Mouse (Mus musculus) thymus, adult 2 months (tissue): ENCODE data around the gene Dusp1. TPM values are rescaled to one million over a fixed set of nuclear protein-coding genes. Genes with fewer than 3 reads are reported as not detected.

Experiments used
- DNase-seq: peaks from one replicate; pipeline ENCODE4 v3.0.0; 2021
- H3K27ac ChIP-seq: fragments of 200-500 bp; 2 replicates; pipeline ENCODE4 v1.5.1; 2012; ENCODE audit warnings: low read length, control low read depth; ENCODE audit not compliant: control insufficient read depth, insufficient read depth
- H3K27me3 ChIP-seq: fragments of 200-500 bp; 2 replicates; pipeline ENCODE4 v1.6.1; 2012; ENCODE audit warnings: mild to moderate bottlenecking, low read length, moderate library complexity, mixed read lengths; ENCODE audit not compliant: control insufficient read depth, insufficient read depth
- H3K36me3 ChIP-seq: fragments of 200-500 bp; 2 replicates; pipeline ENCODE4 v1.6.1; 2012; ENCODE audit warnings: mild to moderate bottlenecking, low read length, moderate library complexity; ENCODE audit not compliant: control insufficient read depth, insufficient read depth
- H3K4me1 ChIP-seq: fragments of 200-500 bp; replicated peaks from 2 replicates; pipeline ENCODE4 v1.6.1; 2012; ENCODE audit warnings: low read length; ENCODE audit not compliant: control insufficient read depth, insufficient read depth
- H3K4me3 ChIP-seq: fragments of 200-500 bp; 2 replicates; pipeline ENCODE4 v1.5.1; 2012; ENCODE audit warnings: mild to moderate bottlenecking, low read length, control low read depth, moderate library complexity; ENCODE audit not compliant: control insufficient read depth, insufficient read depth
- CTCF ChIP-seq: fragments of 200-500 bp; IDR thresholded peaks from 2 replicates; pipeline ENCODE4 v1.5.1; 2012; ENCODE audit warnings: mild to moderate bottlenecking, control low read depth, low read length, moderate library complexity, borderline replicate concordance; ENCODE audit not compliant: control insufficient read depth, poor library complexity, insufficient read depth; ENCODE audit errors: extremely low read depth
- POLR2A ChIP-seq: fragments of 200-500 bp; IDR thresholded peaks from 2 replicates; pipeline ENCODE4 v1.6.1; 2012; ENCODE audit warnings: mild to moderate bottlenecking, low read length, control low read depth, moderate library complexity; ENCODE audit not compliant: control insufficient read depth, poor library complexity, insufficient read depth; ENCODE audit errors: extremely low read depth
- WGBS: fragments of 180-500 bp; shearing (Covaris S2); methylation state at CpG from one replicate; pipeline ENCODE4 v1.1.7; 2018; 5-methylcytosine and 5-hydroxymethylcytosine counted together
- polyA plus RNA-seq: library from polyadenylated mRNA; depleted of rRNA; stranded (reverse); fragments of >200 nt; gene quantifications from 2 replicates; pipeline ENCODE4 v1.2.3, GENCODE M21; 2012

The Dusp1 gene
- polyA plus RNA-seq, 1 experiment: 59.3 TPM

- DNase-seq: peak; percentile 94
- WGBS: under 1% methylated on average over 58 of the region's 58 CpGs
- H3K36me3 ChIP-seq: no peaks in the 10 kb centered on the region
- TF ChIP-seq POLR2A (peak; percentile 98), CTCF (no peak)
- H3K27ac ChIP-seq: peak overlapping the region; percentile 76
- no peaks in the 10 kb centered on the region for H3K27me3 ChIP-seq
- H3K4me3 ChIP-seq: peak overlapping the region; percentile 69
- H3K4me1 ChIP-seq: peaks cover 33% of the 10 kb centered on the region
Measured at GRCm38 (mm10) chr17:26508345-26508960, 53.5 kb downstream of the Dusp1 start.

GRCm38 (mm10) chr17:26507966-26508344, 54.0 kb downstream of the Dusp1 start:
- H3K27me3 ChIP-seq: no peaks in the 10 kb centered on the region
- H3K4me1 ChIP-seq: peaks cover 35% of the 10 kb centered on the region
- peak overlapping the region; percentile 75 for H3K27ac ChIP-seq
- peak overlapping the region; percentile 62 for H3K4me3 ChIP-seq
- WGBS: under 1% methylated on average over 46 of the region's 46 CpGs
- no peaks in the 10 kb centered on the region for H3K36me3 ChIP-seq
- TF ChIP-seq POLR2A: no peak
- peak; percentile 63 for TF ChIP-seq CTCF
- DNase-seq: no peak

GRCm38 (mm10) chr17:26506997-26507871, 54.7 kb downstream of the Dusp1 start:
- DNase-seq: peak; percentile 69

GRCm38 (mm10) chr17:26506031-26506641, 55.8 kb downstream of the Dusp1 start:
- no peak overlapping the region for H3K4me3 ChIP-seq
- H3K36me3 ChIP-seq: no peaks in the 10 kb centered on the region
- H3K27ac ChIP-seq: no peak overlapping the region
- TF ChIP-seq POLR2A (no peak), CTCF (no peak)
- H3K4me1 ChIP-seq: peaks cover 41% of the 10 kb centered on the region
- 86% methylated on average over 14 of the region's 14 CpGs for WGBS
- no peaks in the 10 kb centered on the region for H3K27me3 ChIP-seq
- no peak for DNase-seq

More at GRCm38 (mm10) chr17:26506997-26507871, 54.7 kb downstream of the Dusp1 start:
- no peaks in the 10 kb centered on the region for H3K27me3 ChIP-seq
- TF ChIP-seq POLR2A: 0 out of 2 replicates have a peak, but pooled peaks have one; percentile 17
- no peak for TF ChIP-seq CTCF
- H3K27ac ChIP-seq: peak overlapping the region; percentile 75
- 27% methylated on average over 24 of the region's 24 CpGs for WGBS
- peak overlapping the region; percentile 62 for H3K4me3 ChIP-seq
- peaks cover 41% of the 10 kb centered on the region for H3K4me1 ChIP-seq
- no peaks in the 10 kb centered on the region for H3K36me3 ChIP-seq

- Histone ChIP-seq H3K27ac (no peak overlapping the region), H3K4me3 (no peak overlapping the region), H3K4me1 (peaks cover 40% of the 10 kb centered on the region), H3K36me3 (no peaks in the 10 kb centered on the region), H3K27me3 (no peaks in the 10 kb centered on the region)
- DNase-seq: no peak
- WGBS: 91% methylated on average over 3 of the region's 3 CpGs
- no peak for TF ChIP-seq POLR2A
- TF ChIP-seq CTCF: no peak
Measured at GRCm38 (mm10) chr17:26505181-26505581, 56.7 kb downstream of the Dusp1 start.

GRCm38 (mm10) chr17:26503981-26504671, 57.8 kb downstream of the Dusp1 start:
- WGBS: 69% methylated on average over 11 of the region's 11 CpGs
- H3K27ac ChIP-seq: peak overlapping the region; percentile 65
- DNase-seq: no peak
- TF ChIP-seq CTCF: no peak
- no peak overlapping the region for H3K4me3 ChIP-seq
- peaks cover 36% of the 10 kb centered on the region for H3K4me1 ChIP-seq
- H3K36me3 ChIP-seq: no peaks in the 10 kb centered on the region
- no peaks in the 10 kb centered on the region for H3K27me3 ChIP-seq
